In genomic region chr12:12993894-12994714, GRCm38 (mm10) we compare ENCODE assay signal across 10 mouse cellular contexts. TPM values are rescaled to one million over a fixed set of nuclear protein-coding genes. Genes with fewer than 3 reads are reported as not detected.
DNase-seq lines count a peak whose midpoint lies in the region; ATAC-seq lines count a peak whose summit lies in the region.
"Had no signal": no experiment of that assay in that cellular context is flagged by ENCODE, and none has a peak within 500 bp of the region (broad histone marks: within the 10 kb centered on the region; RNA-seq: fewer than 3 reads in every experiment).

No protein-coding gene starts in this region.

- intact Hi-C loops in heart, postnatal 14 days (cut with DNase I): no loop called here

- no peaks in the 10 kb centered on the region for H3K36me3 ChIP-seq in midbrain, embryonic 12.5 days
- no peaks in the 10 kb centered on the region for H3K36me3 ChIP-seq in midbrain, embryonic 16.5 days (ENCODE audit: control insufficient read depth, insufficient read depth, low read length)

- 42% methylated on average over 8 of the region's 8 CpGs for WGBS in midbrain, embryonic 12.5 days
- 44% methylated on average over 8 of the region's 8 CpGs for WGBS in midbrain, embryonic 16.5 days

- H3K4me1 ChIP-seq in midbrain, embryonic 12.5 days: peaks cover 25% of the 10 kb centered on the region
- no peaks in the 10 kb centered on the region for H3K4me1 ChIP-seq in midbrain, embryonic 16.5 days (ENCODE audit: control insufficient read depth, insufficient read depth, low read length)

- peak; percentile 49; the same call in 1 of the 2 replicates for ATAC-seq in midbrain, embryonic 12.5 days (ENCODE audit: low FRiP score, low read depth)
- ATAC-seq in midbrain, embryonic 16.5 days: no peak

- DNase-seq in gastrocnemius, adult 18-20 months (ENCODE audit: low spot score): peak; percentile 4
- DNase-seq in gastrocnemius, postnatal 4 days (ENCODE audit: low spot score in 2 of 2): no peak
- peak; percentile 11 to 20 for DNase-seq in heart, postnatal 14 days
- DNase-seq in skeletal muscle tissue, adult 2 months (ENCODE audit: low read depth, low spot score): peak; percentile 36
- DNase-seq in cerebellum, adult 11 months: no peak
- DNase-seq in T-cell, adult 2 months (ENCODE audit: low spot score): no peak
- DNase-seq: cerebellum, postnatal 10 days; right cerebral cortex, postnatal 4 days had no signal

- H3K27me3 ChIP-seq in midbrain, embryonic 12.5 days: no peaks in the 10 kb centered on the region
- H3K27me3 ChIP-seq in midbrain, embryonic 16.5 days (ENCODE audit: control insufficient read depth, insufficient read depth, low read depth, low read length): no peaks in the 10 kb centered on the region

- no peak overlapping the region for H3K4me2 ChIP-seq in midbrain, embryonic 12.5 days (replicated peaks)
- no peak overlapping the region for H3K4me2 ChIP-seq in midbrain, embryonic 16.5 days (ENCODE audit: low read length)

- peak overlapping the region; percentile 26; the same call in 1 of the 2 replicates for H3K27ac ChIP-seq in midbrain, embryonic 12.5 days (replicated peaks)
- no peak overlapping the region for H3K27ac ChIP-seq in midbrain, embryonic 16.5 days (ENCODE audit: low read length)

- H3K4me3 ChIP-seq in midbrain, embryonic 12.5 days: no peak overlapping the region
- H3K4me3 ChIP-seq in midbrain, embryonic 16.5 days (ENCODE audit: low read depth, low read length): no peak overlapping the region

- H3K9ac ChIP-seq in midbrain, embryonic 12.5 days (replicated peaks): no peak overlapping the region
- H3K9ac ChIP-seq in midbrain, embryonic 16.5 days (ENCODE audit: low read depth, low read length): no peak overlapping the region

- H3K9me3 ChIP-seq in midbrain, embryonic 12.5 days: no peaks in the 10 kb centered on the region
- no peaks in the 10 kb centered on the region for H3K9me3 ChIP-seq in midbrain, embryonic 16.5 days (replicated peaks; ENCODE audit: control insufficient read depth, low read length, poor library complexity, severe bottlenecking)

RNA-seq across cellular contexts. Expression of gene Mycn, which starts 52.4 kb away (rescaled TPM):
- total RNA-seq in gastrocnemius, adult 18-20 months (2021): under 1 TPM; 0.25 to 0.85 TPM
- 1 to 10 TPM; 6.1 to 7.9 TPM for total RNA-seq in gastrocnemius, postnatal 4 days (2021)
- 94.0 and 101 TPM in 2 replicates for polyA plus RNA-seq in midbrain, embryonic 12.5 days (2016; fragmentation: Nextera tagmentation; extraction: Ambion mirVana)
- polyA plus RNA-seq in midbrain, embryonic 16.5 days (2015; fragmentation: Nextera tagmentation; extraction: Ambion mirVana): 56.2 and 66.4 TPM in 2 replicates
- total RNA-seq in heart, postnatal 14 days (2021): 1 to 10 TPM; 3.5 to 7.6 TPM

Comparison
In these comparisons a context has a peak if more than half of its experiments do, and no peak if none do; other contexts are left out.
1. DNase-seq: peak in gastrocnemius, adult 18-20 months (single experiment), heart, postnatal 14 days (2 of 2) and skeletal muscle tissue, adult 2 months (single experiment); none in gastrocnemius, postnatal 4 days (0 of 2), cerebellum, adult 11 months (single experiment) and T-cell, adult 2 months (single experiment).